Mouse (Mus musculus) heart, embryonic 14.5 days (tissue): Measurements from ENCODE around the gene Adm2. TPM values are rescaled to one million over a fixed set of nuclear protein-coding genes. Genes with fewer than 3 reads are reported as not detected.

ENCODE experiments used
- ATAC-seq: fragments of 200-750 bp; cut with Nextera tagmentation; 2 replicates; pipeline ENCODE4 v1.8.0; 2017; ENCODE audit warnings: low read depth, moderate TSS enrichment; ENCODE audit not compliant: insufficient number of reproducible peaks, insufficient read depth, low FRiP score
- H3K27ac ChIP-seq, 2 experiments: fragments of 200-500 bp in 1 of 2; fragments of 300-500 bp in 1 of 2; sonication (generic) in 1 of 2; replicated peaks in 1 of 2; 2 replicates each; pipeline ENCODE4 v1.5.1; 2012 to 2014; ENCODE audit warnings: low read depth in 2 of 2, low read length in 2 of 2, control low read depth in 1 of 2, mild to moderate bottlenecking in 1 of 2, mixed read lengths in 1 of 2; ENCODE audit not compliant: control insufficient read depth in 1 of 2, insufficient read depth in 1 of 2
- H3K27me3 ChIP-seq: fragments of 300-500 bp; sonication (generic); 2 replicates; pipeline ENCODE4 v1.6.1; 2014; ENCODE audit warnings: mild to moderate bottlenecking, low read length, control low read depth; ENCODE audit not compliant: control insufficient read depth, insufficient read depth
- H3K36me3 ChIP-seq: fragments of 300-500 bp; sonication (generic); 2 replicates; pipeline ENCODE4 v1.6.1; 2014; ENCODE audit warnings: mild to moderate bottlenecking, control low read depth, low read length, mixed read lengths; ENCODE audit not compliant: control insufficient read depth, insufficient read depth
- H3K4me1 ChIP-seq, 2 experiments: fragments of 200-500 bp in 1 of 2; fragments of 300-500 bp in 1 of 2; sonication (generic) in 1 of 2; 2 replicates each; pipeline ENCODE4 v1.6.1; 2012 to 2014; ENCODE audit warnings: low read length in 2 of 2, control low read depth in 1 of 2, mixed read lengths in 1 of 2; ENCODE audit not compliant: control insufficient read depth in 2 of 2, insufficient read depth in 2 of 2
- H3K4me2 ChIP-seq: fragments of 300-500 bp; sonication (generic); 2 replicates; pipeline ENCODE4 v1.6.1; 2014; ENCODE audit warnings: mild to moderate bottlenecking, low read length
- H3K4me3 ChIP-seq, 2 experiments: fragments of 200-500 bp in 1 of 2; fragments of 300-500 bp in 1 of 2; sonication (generic) in 1 of 2; 2 replicates each; pipeline ENCODE4 v1.5.1; 2012 to 2014; ENCODE audit warnings: low read length in 2 of 2, mild to moderate bottlenecking in 2 of 2, control low read depth in 1 of 2, low read depth in 1 of 2, moderate library complexity in 1 of 2; ENCODE audit not compliant: control insufficient read depth in 1 of 2, insufficient read depth in 1 of 2
- H3K9ac ChIP-seq: fragments of 300-500 bp; sonication (generic); 2 replicates; pipeline ENCODE4 v1.6.1; 2014; ENCODE audit warnings: mild to moderate bottlenecking, low read length
- H3K9me3 ChIP-seq: fragments of 300-500 bp; sonication (generic); 2 replicates; pipeline ENCODE4 v1.6.1; 2016; ENCODE audit warnings: low read length, control low read depth; ENCODE audit not compliant: control insufficient read depth
- WGBS: fragments of 180-500 bp; shearing (Covaris S2); extraction: QIAGEN DNeasy Blood & Tissue Kit; methylation state at CpG from one replicate; pipeline ENCODE4 v1.1.7; 2014; 5-methylcytosine and 5-hydroxymethylcytosine counted together
- polyA plus RNA-seq: library from polyadenylated mRNA; unstranded; fragments of >200 nt; fragmentation: Nextera tagmentation; extraction: Ambion mirVana; gene quantifications from 2 replicates; pipeline ENCODE4 v1.2.1, GENCODE M21; 2014

Adm2 gene
- polyA plus RNA-seq, 1 experiment from 2014 or later: 0.20 TPM

DNA sequence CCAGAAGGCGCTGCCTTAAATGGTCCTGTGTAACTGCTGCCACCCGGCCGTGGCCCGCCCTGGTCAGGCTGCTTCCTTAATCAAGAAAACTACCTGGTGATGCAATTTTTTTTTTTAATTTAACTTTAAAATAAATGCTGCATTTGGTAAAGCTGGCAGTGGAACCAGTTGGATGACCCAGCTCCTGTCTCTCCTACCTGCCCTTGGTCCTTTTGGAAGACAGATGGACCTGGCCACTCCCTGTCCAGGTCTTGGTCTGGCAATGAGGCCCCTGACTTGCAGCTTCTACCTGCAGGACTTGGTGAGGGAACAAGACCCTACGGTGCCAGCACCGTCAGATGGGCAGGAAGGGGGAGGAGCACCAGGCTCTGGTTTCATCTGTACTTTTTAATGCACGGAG, 36.4 kb upstream of the Adm2 start:
- WGBS: 86% methylated on average over 7 of the region's 7 CpGs
- Histone ChIP-seq H3K9ac (no peak overlapping the region), H3K27me3 (no peaks in the 10 kb centered on the region), H3K27ac (no peak overlapping the region), H3K4me1 (peaks cover 0 to 2% of the 10 kb centered on the region in 2 experiments; a peak in 1 of 4 replicates), H3K36me3 (peaks cover 85% of the 10 kb centered on the region), H3K9me3 (no peaks in the 10 kb centered on the region), H3K4me3 (no peak overlapping the region), H3K4me2 (no peak overlapping the region)
- no peak for ATAC-seq

DNA sequence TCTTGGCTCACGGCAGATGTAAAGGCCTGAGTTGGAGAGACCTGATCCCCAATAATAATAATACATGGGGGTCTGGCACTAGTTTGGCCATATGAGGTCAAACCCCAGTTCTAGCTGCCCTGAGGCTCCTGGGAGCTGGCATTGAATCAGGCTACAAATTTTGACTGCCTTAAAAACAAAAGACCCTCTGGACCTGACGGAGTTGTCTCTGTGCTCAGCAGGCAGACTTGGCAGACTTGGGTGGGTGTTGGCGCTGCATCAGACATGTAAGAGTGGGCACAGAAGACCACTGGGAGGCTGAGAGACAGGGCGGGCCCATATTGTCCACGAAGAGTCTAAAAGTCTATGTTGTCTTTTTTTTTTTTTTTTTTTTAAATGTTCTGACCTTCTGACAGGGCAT, 35.9 kb upstream of the Adm2 start:
- H3K9me3 ChIP-seq: no peaks in the 10 kb centered on the region
- peaks cover 0 to 2% of the 10 kb centered on the region in 2 experiments; a peak in 1 of 4 replicates for H3K4me1 ChIP-seq
- H3K4me3 ChIP-seq: no peak overlapping the region
- ATAC-seq: no peak
- H3K27me3 ChIP-seq: no peaks in the 10 kb centered on the region
- no peak overlapping the region for H3K9ac ChIP-seq
- H3K36me3 ChIP-seq: peaks cover 83% of the 10 kb centered on the region
- H3K27ac ChIP-seq: no peak overlapping the region
- no peak overlapping the region for H3K4me2 ChIP-seq
- WGBS: 87% methylated on average over 5 of the region's 5 CpGs

DNA sequence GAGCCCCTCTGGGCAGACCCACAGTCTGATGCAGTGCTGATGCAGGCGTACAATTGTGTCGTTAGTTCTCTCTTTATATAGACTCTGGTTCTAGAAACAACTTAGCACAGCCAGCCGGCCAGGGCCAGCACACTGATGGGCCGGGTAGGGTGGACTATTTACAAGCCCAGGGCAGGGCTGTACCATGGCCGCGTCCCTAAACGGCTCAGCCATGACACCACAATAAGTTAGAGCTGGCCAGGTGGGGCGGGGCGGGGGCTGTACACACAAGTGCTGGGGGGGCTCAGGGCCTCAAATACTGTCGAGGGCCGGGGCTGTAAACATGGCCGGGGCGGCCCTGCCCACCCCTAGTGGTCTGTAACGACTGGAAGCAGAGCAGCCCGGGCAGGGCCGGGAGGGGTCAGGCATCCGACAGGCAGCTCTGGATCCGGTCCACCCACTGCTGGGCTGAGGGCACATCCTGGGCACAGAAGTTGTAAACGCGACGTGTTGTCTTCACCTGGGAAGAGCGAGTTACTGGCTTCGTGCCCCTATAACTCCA, 34.2 kb upstream of the Adm2 start:
- peaks cover 83% of the 10 kb centered on the region for H3K36me3 ChIP-seq

DNA sequence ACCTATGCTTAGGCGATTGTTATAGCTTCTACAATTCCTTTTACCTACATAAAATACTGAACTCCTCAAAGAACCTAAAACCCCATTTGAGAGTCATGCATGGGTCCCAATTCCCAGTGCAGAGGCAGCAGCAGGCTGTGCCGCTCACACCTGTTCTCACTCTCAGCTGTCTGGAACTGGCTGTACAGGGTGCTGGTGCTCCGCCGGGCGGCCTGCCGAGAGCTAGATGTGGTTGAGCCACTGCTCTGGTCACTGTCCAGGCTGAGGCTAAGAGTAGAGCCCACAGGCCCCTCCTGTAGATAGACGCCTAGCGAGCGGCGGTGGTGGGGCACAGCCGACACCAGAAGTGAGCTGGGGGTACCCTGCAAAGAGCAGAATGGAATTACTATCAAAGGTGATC, 33.1 kb upstream of the Adm2 start:
- H3K36me3 ChIP-seq: peaks cover 83% of the 10 kb centered on the region
- H3K4me2 ChIP-seq: no peak overlapping the region
- H3K9ac ChIP-seq: no peak overlapping the region
- no peaks in the 10 kb centered on the region for H3K27me3 ChIP-seq
- WGBS: 92% methylated on average over 11 of the region's 11 CpGs
- H3K9me3 ChIP-seq: no peaks in the 10 kb centered on the region
- H3K4me1 ChIP-seq: 0 out of 4 replicates have a peak, but pooled peaks cover 0 to 2% of the 10 kb centered on the region in 2 experiments
- no peak overlapping the region for H3K27ac ChIP-seq
- H3K4me3 ChIP-seq: no peak overlapping the region
- no peak for ATAC-seq

More for the DNA sequence above, 34.2 kb upstream of the Adm2 start:
- no peaks in the 10 kb centered on the region for H3K27me3 ChIP-seq
- no peak overlapping the region for H3K4me2 ChIP-seq
- no peak overlapping the region for H3K4me3 ChIP-seq
- ATAC-seq: no peak
- H3K4me1 ChIP-seq: peaks cover 0 to 2% of the 10 kb centered on the region in 2 experiments; a peak in 1 of 4 replicates
- no peak overlapping the region; a peak in 1 of 4 replicates for H3K27ac ChIP-seq
- no peak overlapping the region for H3K9ac ChIP-seq
- H3K9me3 ChIP-seq: no peaks in the 10 kb centered on the region
- 87% methylated on average over 23 of the region's 23 CpGs for WGBS

DNA sequence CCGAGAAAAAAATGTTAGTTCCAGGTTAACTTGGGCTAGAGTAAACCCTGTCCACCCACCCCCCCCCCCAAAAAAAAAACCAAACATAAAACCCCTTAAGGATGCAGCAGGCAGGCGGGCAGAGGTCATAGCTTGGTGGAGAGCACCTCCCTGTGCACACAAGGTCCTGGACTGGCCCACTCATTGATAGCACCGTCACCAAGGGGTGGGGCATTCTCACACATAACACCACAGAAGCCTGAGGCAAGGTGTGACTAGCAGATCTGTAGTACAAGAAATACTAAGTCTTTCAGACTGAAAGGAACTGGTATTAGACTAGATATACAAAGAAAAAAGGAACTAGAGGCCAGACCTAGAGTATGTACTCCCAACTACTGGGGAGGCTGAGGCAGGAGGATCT, 31.0 kb upstream of the Adm2 start:
- H3K9ac ChIP-seq: no peak overlapping the region
- H3K36me3 ChIP-seq: peaks cover 97% of the 10 kb centered on the region
- no peaks in the 10 kb centered on the region for H3K27me3 ChIP-seq
- H3K4me1 ChIP-seq: peaks cover 3 to 4% of the 10 kb centered on the region in 2 experiments; a peak in 1 of 4 replicates
- no peak for ATAC-seq
- no peaks in the 10 kb centered on the region for H3K9me3 ChIP-seq
- no peak overlapping the region for H3K4me2 ChIP-seq
- 74% methylated on average over 3 of the region's 3 CpGs for WGBS
- H3K4me3 ChIP-seq: no peak overlapping the region
- no peak overlapping the region for H3K27ac ChIP-seq

DNA sequence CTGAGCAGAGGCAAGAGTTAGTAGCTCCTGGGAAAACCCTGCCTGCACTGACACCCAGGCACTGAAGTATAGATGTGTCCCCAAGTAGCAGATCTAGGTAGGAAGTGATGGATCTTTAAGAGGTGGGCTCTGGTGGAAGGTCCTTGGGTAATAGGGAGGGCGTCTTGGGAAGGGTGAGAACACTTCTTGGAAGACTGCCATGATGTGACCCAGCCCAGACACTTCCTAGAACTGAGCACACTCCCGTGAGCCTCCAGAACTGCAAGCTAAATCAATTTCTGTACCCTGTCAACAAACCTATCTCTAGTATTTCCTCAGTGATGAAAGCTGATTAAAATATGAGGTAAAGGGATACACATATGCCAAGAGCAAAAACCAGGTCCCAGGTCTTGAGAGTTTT, 29.7 kb upstream of the Adm2 start:
- 63% methylated on average over 2 of the region's 2 CpGs for WGBS
- Histone ChIP-seq H3K9ac (no peak overlapping the region), H3K27me3 (no peaks in the 10 kb centered on the region), H3K4me2 (no peak overlapping the region), H3K9me3 (no peaks in the 10 kb centered on the region), H3K4me1 (peaks cover 2 to 6% of the 10 kb centered on the region in 2 experiments; a peak in 2 of 4 replicates), H3K4me3 (no peak overlapping the region), H3K27ac (no peak overlapping the region), H3K36me3 (peaks cover 89% of the 10 kb centered on the region)
- ATAC-seq: no peak

DNA sequence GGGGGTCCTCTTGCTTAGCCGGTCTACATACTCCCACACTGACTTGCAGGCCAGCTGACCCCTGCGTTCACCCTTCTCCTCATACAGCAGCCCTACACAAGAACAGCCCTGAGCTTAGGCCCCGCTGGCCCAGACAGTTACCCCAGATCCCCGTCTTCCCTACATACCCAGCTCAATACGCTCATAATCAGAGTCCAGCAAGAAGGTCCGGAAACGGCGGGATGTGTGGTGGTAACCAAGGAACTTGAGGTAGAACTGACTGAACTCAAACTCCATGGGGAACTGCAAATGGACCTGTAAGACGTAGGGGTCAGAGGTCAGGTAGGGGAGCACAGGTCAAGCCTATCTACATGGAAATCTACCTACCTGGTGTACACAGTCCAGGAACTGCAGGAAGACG, 28.7 kb upstream of the Adm2 start:
- no peak overlapping the region for H3K27ac ChIP-seq
- peaks cover 2 to 6% of the 10 kb centered on the region in 2 experiments; a peak in 2 of 4 replicates for H3K4me1 ChIP-seq
- H3K4me3 ChIP-seq: no peak overlapping the region
- no peak for ATAC-seq
- no peaks in the 10 kb centered on the region for H3K27me3 ChIP-seq
- H3K36me3 ChIP-seq: peaks cover 85% of the 10 kb centered on the region
- no peak overlapping the region for H3K9ac ChIP-seq
- 95% methylated on average over 10 of the region's 10 CpGs for WGBS
- no peaks in the 10 kb centered on the region for H3K9me3 ChIP-seq
- no peak overlapping the region for H3K4me2 ChIP-seq
